Mouse (Mus musculus): ENCODE measurements around the gene Scg3. TPM values are rescaled to one million over a fixed set of nuclear protein-coding genes. Genes with fewer than 3 reads are reported as not detected.
"Not testable (repeated sequence)": the region's sequence is repeated elsewhere in the genome, so short reads cannot be mapped to it uniquely, and the experiment has no call there.

Scg3 gene
- polyA plus RNA-seq, 1 experiment from 2014 or later: 0.57 TPM

GRCm38 (mm10) chr9:75660917-75661316 lies 22.9 kb downstream of the Scg3 start:
- no peak overlapping the region for H3K4me2 ChIP-seq (replicated peaks)
- ATAC-seq (ENCODE audit: low FRiP score, low read depth): no peak
- H3K9me3 ChIP-seq: no peaks in the 10 kb centered on the region
- no peak overlapping the region for H3K9ac ChIP-seq
- no peaks in the 10 kb centered on the region for H3K27me3 ChIP-seq
- no peak overlapping the region for H3K4me3 ChIP-seq
- no peaks in the 10 kb centered on the region for H3K4me1 ChIP-seq
- no peaks in the 10 kb centered on the region for H3K36me3 ChIP-seq
- WGBS: 86% methylated on average over 8 of the region's 8 CpGs
- no peak overlapping the region for H3K27ac ChIP-seq

GRCm38 (mm10) chr9:75656456-75656855 lies 27.4 kb downstream of the Scg3 start:
- WGBS: 52% methylated on average over 3 of the region's 3 CpGs
- H3K27ac ChIP-seq; H3K9ac ChIP-seq; H3K36me3 ChIP-seq; H3K9me3 ChIP-seq; H3K4me2 ChIP-seq (replicated peaks); H3K27me3 ChIP-seq; ATAC-seq (ENCODE audit: low FRiP score, low read depth); H3K4me3 ChIP-seq: not testable (repeated sequence)
- peaks cover 20% of the 10 kb centered on the region for H3K4me1 ChIP-seq

- H3K4me2 ChIP-seq (replicated peaks): peak overlapping the region; percentile 25
- peak; percentile 76 for ATAC-seq (ENCODE audit: low FRiP score, low read depth)
- H3K9ac ChIP-seq: no peak overlapping the region
- H3K27ac ChIP-seq: peak overlapping the region; percentile 75
- no peaks in the 10 kb centered on the region for H3K27me3 ChIP-seq
- H3K9me3 ChIP-seq: no peaks in the 10 kb centered on the region
- H3K4me3 ChIP-seq: no peak overlapping the region
- peaks cover 20% of the 10 kb centered on the region for H3K4me1 ChIP-seq
- WGBS: 38% methylated on average over 12 of the region's 12 CpGs
- no peaks in the 10 kb centered on the region for H3K36me3 ChIP-seq
Measured at GRCm38 (mm10) chr9:75653981-75654911, 29.6 kb downstream of the Scg3 start.

- Histone ChIP-seq H3K27ac (no peak overlapping the region), H3K36me3 (peaks cover 4% of the 10 kb centered on the region; the same call in 1 of the 2 replicates), H3K9ac (no peak overlapping the region), H3K9me3 (no peaks in the 10 kb centered on the region), H3K4me3 (no peak overlapping the region), H3K4me2 (replicated peaks) (no peak overlapping the region), H3K27me3 (no peaks in the 10 kb centered on the region), H3K4me1 (no peaks in the 10 kb centered on the region)
- ATAC-seq (ENCODE audit: low FRiP score, low read depth): no peak
- WGBS: 47% methylated on average over 3 of the region's 3 CpGs
Measured at GRCm38 (mm10) chr9:75645405-75645804, 38.5 kb downstream of the Scg3 start.

- H3K4me2 ChIP-seq (replicated peaks): no peak overlapping the region
- H3K27ac ChIP-seq: no peak overlapping the region
- no peak overlapping the region for H3K9ac ChIP-seq
- H3K36me3 ChIP-seq: peaks cover 13% of the 10 kb centered on the region
- H3K27me3 ChIP-seq: no peaks in the 10 kb centered on the region
- H3K4me3 ChIP-seq: no peak overlapping the region
- ATAC-seq (ENCODE audit: low FRiP score, low read depth): no peak
- H3K4me1 ChIP-seq: peaks cover 9% of the 10 kb centered on the region; the same call in 1 of the 2 replicates
- no peaks in the 10 kb centered on the region for H3K9me3 ChIP-seq
- WGBS: 80% methylated on average over 4 of the region's 4 CpGs
Measured at GRCm38 (mm10) chr9:75634226-75634625, 49.6 kb downstream of the Scg3 start.

GRCm38 (mm10) chr9:75633603-75634002 lies 50.3 kb downstream of the Scg3 start:
- no peaks in the 10 kb centered on the region for H3K9me3 ChIP-seq
- H3K9ac ChIP-seq: no peak overlapping the region
- no peak for ATAC-seq (ENCODE audit: low FRiP score, low read depth)
- H3K27ac ChIP-seq: no peak overlapping the region
- H3K36me3 ChIP-seq: peaks cover 13% of the 10 kb centered on the region
- 73% methylated on average over 8 of the region's 8 CpGs for WGBS
- no peaks in the 10 kb centered on the region for H3K27me3 ChIP-seq
- peaks cover 9% of the 10 kb centered on the region; the same call in 1 of the 2 replicates for H3K4me1 ChIP-seq
- no peak overlapping the region for H3K4me2 ChIP-seq (replicated peaks)
- H3K4me3 ChIP-seq: no peak overlapping the region

- Histone ChIP-seq H3K4me2 (replicated peaks) (no peak overlapping the region), H3K9ac (no peak overlapping the region), H3K27ac (no peak overlapping the region), H3K36me3 (peaks cover 9% of the 10 kb centered on the region), H3K27me3 (no peaks in the 10 kb centered on the region), H3K4me1 (peaks cover 9% of the 10 kb centered on the region; the same call in 1 of the 2 replicates), H3K9me3 (no peaks in the 10 kb centered on the region), H3K4me3 (no peak overlapping the region)
- 58% methylated on average over 1 of the region's 1 CpGs for WGBS
- ATAC-seq (ENCODE audit: low FRiP score, low read depth): no peak
Measured at GRCm38 (mm10) chr9:75632902-75633301, 51.0 kb downstream of the Scg3 start.

GRCm38 (mm10) chr9:75632111-75632510 lies 51.7 kb downstream of the Scg3 start:
- no peaks in the 10 kb centered on the region for H3K9me3 ChIP-seq
- H3K9ac ChIP-seq: no peak overlapping the region
- WGBS: 42% methylated on average over 10 of the region's 10 CpGs
- H3K27me3 ChIP-seq: no peaks in the 10 kb centered on the region
- no peak for ATAC-seq (ENCODE audit: low FRiP score, low read depth)
- H3K36me3 ChIP-seq: peaks cover 7% of the 10 kb centered on the region
- no peak overlapping the region for H3K4me3 ChIP-seq
- H3K4me2 ChIP-seq (replicated peaks): 0 out of 2 replicates have a peak overlapping the region, but pooled peaks have one; percentile 0
- no peak overlapping the region for H3K27ac ChIP-seq
- H3K4me1 ChIP-seq: peaks cover 12% of the 10 kb centered on the region; the same call in 1 of the 2 replicates

GRCm38 (mm10) chr9:75630823-75631454 lies 52.9 kb downstream of the Scg3 start:
- WGBS: 79% methylated on average over 8 of the region's 8 CpGs
- no peak for ATAC-seq (ENCODE audit: low FRiP score, low read depth)
- H3K27ac ChIP-seq: no peak overlapping the region
- no peak overlapping the region for H3K4me2 ChIP-seq (replicated peaks)
- no peaks in the 10 kb centered on the region for H3K27me3 ChIP-seq
- no peaks in the 10 kb centered on the region for H3K9me3 ChIP-seq
- no peak overlapping the region for H3K4me3 ChIP-seq
- H3K9ac ChIP-seq: no peak overlapping the region
- H3K36me3 ChIP-seq: peaks cover 5% of the 10 kb centered on the region; the same call in 1 of the 2 replicates
- peaks cover 20% of the 10 kb centered on the region for H3K4me1 ChIP-seq

GRCm38 (mm10) chr9:75626308-75626604 lies 57.6 kb downstream of the Scg3 start:
- H3K4me1 ChIP-seq: peaks cover 16% of the 10 kb centered on the region; the same call in 1 of the 2 replicates
- peak overlapping the region; percentile 80 for H3K4me3 ChIP-seq
- WGBS: 2% methylated on average over 14 of the region's 14 CpGs
- H3K9ac ChIP-seq: peak overlapping the region; percentile 92
- no peaks in the 10 kb centered on the region for H3K36me3 ChIP-seq
- no peaks in the 10 kb centered on the region for H3K9me3 ChIP-seq
- no peak; the same call in 1 of the 2 replicates for ATAC-seq (ENCODE audit: low FRiP score, low read depth)
- no peaks in the 10 kb centered on the region for H3K27me3 ChIP-seq
- peak overlapping the region; percentile 83 for H3K27ac ChIP-seq
- peak overlapping the region; percentile 83 for H3K4me2 ChIP-seq (replicated peaks)

GRCm38 (mm10) chr9:75625556-75626307 lies 58.1 kb downstream of the Scg3 start, which contains the start of gene Lysmd2:
Gene Lysmd2, plus strand, starts transcription at chr9:75625741.
- WGBS: under 1% methylated on average over 66 of the region's 94 CpGs
- Histone ChIP-seq H3K36me3 (no peaks in the 10 kb centered on the region), H3K27me3 (no peaks in the 10 kb centered on the region), H3K9ac (peak within 1 kb of the TSS; percentile 92), H3K27ac (peak within 1 kb of the TSS; percentile 83), H3K4me1 (peaks cover 16% of the 10 kb centered on the region; the same call in 1 of the 2 replicates), H3K4me3 (peak within 1 kb of the TSS; percentile 80), H3K9me3 (no peaks in the 10 kb centered on the region), H3K4me2 (replicated peaks) (peak within 1 kb of the TSS; percentile 83)
- ATAC-seq (ENCODE audit: low FRiP score, low read depth): peak; percentile 90
